Mouse (Mus musculus) layer of hippocampus, adult 9-11 months (tissue): ENCODE measurements at regions not wholly inside any gene's neighbourhood (a gene's known extent, or its start where the extent isn't known, plus 50 kb on each side); places are given as distances from the start of the nearest gene placed in this dataset.
"Not testable (repeated sequence)": the region's sequence is repeated elsewhere in the genome, so short reads cannot be mapped to it uniquely, and the experiment has no call there.

Experiments
- DNase-seq: peaks from one replicate; pipeline ENCODE4 v3.0.0; 2022

DNA sequence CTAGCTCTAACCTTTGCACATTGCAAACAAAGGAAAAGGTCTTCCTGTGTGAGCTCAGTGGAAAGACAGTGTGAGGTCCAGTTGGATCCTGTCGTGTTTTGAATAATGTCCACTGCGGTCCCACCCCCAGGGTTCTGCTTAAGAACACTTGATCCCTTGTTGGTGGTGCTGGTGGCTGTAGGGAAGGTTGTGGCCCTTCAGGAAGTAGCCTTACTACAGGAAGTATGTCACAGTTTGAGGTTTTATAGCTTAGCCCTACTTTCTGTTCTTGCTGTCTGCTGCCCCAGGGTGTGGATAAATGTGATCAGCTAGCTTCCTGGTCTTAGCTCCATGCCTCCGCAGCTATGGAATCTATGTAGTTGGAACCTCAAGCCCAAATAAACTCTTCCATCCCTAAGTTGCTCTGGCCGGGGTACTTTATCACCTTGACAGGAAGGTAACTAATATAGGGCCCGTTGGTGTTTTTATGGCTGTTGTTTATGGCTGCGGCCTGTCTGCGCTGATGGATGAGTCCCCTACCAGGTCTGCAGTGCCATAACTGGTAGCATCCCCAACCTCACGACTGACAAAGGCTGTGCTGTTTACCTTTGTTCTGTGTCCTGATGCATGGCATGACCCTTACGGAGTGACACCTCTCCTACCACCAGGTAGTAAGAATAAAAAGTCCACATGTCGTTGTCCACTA is 103.1 kb upstream of the Gadl1 start:
- DNase-seq: no peak

DNA sequence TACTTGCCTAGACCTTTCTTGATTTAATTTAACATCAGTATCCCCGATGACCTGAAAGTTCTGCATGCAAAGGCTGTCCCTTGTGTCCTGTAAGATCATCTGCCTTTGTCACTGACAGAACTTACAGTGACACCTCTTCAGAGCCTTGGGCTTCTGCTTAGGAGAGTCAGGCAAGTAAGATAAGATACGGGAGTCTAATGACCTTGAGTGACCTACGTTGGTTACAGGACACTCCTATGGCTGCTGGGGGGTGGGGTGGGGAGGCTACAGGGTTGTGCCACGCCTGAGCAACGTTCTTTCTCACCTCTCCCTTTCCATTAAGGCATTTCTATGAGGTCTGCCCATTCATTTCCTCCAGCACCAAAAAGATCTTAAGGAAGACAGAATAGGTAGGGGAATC is 69.1 kb upstream of the Gadl1 start:
- DNase-seq: no peak

DNA sequence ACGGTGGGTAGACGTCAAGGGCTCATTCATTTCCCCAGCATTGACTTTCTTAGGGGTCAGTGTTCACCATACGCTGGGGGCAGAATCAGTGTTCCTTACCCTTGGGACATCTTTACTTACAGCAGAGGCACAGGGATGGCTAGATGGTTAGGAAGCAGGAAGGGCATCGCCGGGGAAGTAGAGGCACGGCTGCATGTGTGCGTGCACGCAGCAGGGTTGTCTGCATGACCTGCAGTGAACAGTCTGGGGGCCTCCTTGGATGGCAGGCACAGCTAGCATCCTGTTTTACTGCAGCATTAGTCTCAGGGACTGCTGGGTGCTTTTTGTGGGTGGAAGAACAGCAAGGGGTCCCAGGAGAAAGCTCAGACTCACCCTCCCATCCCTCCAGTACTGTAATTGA is 68.5 kb upstream of the Gadl1 start:
- no peak for DNase-seq

DNA sequence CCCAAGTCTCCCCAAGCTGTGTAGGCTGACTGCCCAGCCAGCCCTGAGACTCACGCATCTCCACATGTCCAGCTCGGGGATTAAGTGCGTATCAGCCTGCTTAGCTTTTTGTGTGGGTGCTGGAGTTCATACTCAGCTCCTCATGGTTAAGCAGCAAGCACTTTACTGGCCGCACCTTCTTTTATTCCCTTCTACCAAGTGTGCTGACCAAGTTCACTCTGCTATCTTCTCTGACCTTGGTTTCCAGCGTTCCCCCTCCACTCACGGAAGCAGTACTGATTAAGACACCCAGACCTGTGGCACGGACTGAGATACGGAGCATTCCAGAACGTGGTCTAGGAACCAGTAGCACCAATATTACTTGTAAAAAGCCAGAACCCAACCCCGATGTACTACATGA is 67.6 kb upstream of the Gadl1 start:
- DNase-seq: no peak

- no peak for DNase-seq
Observed at GRCm38 (mm10) chr9:115844340-115844739, 64.9 kb upstream of the Gadl1 start.

DNA sequence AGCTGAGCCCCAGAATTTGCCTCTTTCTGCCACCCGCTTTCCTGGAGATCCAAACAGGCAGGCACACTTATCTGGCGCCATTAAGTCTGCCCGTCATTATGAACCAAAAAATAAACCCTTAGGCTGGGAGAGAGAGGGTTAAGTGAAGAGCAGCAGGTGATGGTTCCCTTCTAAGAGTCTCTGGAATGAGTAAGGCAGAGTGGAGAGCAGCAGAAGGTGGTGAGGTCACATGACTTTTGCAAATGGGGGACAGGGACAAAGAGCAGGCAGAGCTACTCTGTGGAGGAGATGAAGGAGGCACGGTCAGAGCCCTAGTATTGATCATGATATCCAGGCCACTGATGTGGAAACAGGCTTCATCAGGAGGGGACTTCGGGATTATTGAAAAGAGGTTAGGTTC is 64.2 kb upstream of the Gadl1 start:
- no peak for DNase-seq

GRCm38 (mm10) chr9:115847289-115848074 is 61.8 kb upstream of the Gadl1 start:
- DNase-seq: no peak

GRCm38 (mm10) chr9:115853210-115853842 is 55.9 kb upstream of the Gadl1 start:
- not testable (repeated sequence) for DNase-seq

GRCm38 (mm10) chr9:115857301-115857700 is 52.0 kb upstream of the Gadl1 start:
- DNase-seq: no peak

GRCm38 (mm10) chr9:115858848-115859247 is 50.4 kb upstream of the Gadl1 start:
- no peak for DNase-seq
